Mouse (Mus musculus) adrenal gland, postnatal 14 days (tissue): ENCODE measurements at regions not wholly inside any gene's neighbourhood (a gene's known extent, or its start where the extent isn't known, plus 50 kb on each side); places are given as distances from the start of the nearest gene placed in this dataset.
"Not testable (repeated sequence)": the region's sequence is repeated elsewhere in the genome, so short reads cannot be mapped to it uniquely, and the experiment has no call there.

Experiments used
- DNase-seq: peaks from one replicate; pipeline ENCODE4 v3.0.0; 2021; ENCODE audit warnings: mixed read lengths

DNA sequence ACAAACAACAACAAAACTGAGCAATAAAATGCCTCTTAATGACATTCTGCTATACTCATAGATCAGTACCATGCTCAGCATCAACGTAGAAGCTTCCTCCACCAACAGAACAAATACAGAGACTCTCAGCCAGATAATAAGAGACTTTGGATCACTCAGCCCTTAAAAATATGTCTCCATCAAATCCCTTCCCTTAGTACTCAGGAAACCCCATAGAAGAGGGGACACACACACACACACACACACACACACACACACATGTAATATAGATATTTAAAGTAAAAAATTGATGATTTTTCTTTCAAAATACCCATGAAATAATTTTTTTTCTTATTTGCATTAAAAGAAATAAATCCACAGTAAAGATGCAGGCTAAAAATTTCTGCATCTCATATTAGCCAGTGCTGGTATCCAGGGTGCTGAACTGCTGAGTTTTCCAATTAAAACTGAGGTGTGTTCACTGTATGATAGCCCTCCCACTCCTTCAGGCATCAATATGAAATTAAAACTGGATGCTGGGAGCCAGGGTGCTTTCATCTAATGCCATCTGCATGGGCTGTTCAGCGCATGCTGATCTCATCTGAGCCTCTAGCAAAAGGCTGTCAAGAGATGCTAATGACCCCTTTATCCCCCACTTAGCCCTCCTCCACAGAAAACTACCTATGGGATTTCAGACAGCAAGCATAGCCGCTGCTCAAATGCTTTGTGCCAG lies 321.0 kb downstream of the Tm4sf1 start:
- DNase-seq: no peak

GRCm38 (mm10) chr3:56966008-56966407 lies 335.8 kb downstream of the Tm4sf1 start:
- DNase-seq: no peak

DNA sequence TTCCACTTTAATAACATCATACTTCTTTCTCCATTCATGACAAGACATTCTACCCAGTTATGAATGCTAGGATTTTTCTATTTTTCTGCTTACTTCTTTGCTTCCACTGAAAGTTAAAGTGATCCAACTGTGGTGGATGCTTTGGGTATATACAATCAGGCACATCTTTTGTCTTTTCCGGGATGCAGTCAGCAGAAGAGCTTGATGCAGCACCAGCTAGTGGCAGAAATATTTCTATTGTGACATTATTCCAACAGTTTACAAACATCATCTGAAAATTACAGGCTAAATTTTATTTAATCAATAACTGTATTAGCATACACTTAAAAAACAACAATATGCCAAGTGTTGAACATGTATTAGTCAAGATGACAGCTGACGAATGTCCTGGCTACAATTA lies 336.3 kb downstream of the Tm4sf1 start:
- no peak for DNase-seq

DNA sequence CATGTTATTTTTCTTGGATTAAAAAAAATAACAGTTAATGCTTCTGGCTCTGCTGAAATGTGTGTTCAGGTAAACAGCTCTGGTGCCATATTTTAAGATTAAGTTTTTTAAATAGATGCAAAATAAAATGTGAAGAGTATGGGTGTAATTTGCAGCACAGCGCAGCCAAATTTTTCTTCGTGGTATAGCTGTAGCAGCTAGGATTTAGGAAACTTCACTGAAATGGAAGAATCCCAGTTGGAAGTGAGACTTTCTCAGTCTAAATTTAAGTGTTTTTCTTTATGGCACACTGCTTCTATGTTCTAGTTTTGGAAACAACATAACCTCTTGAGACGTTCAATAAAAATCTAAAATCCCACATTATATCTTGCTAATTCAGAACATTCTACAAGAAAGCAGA lies 337.6 kb downstream of the Tm4sf1 start:
- DNase-seq: no peak

- no peak for DNase-seq
These were observed 338.5 kb downstream of the Tm4sf1 start for GRCm38 (mm10) chr3:56963251-56963650.

GRCm38 (mm10) chr3:56962248-56963013 lies 339.4 kb downstream of the Tm4sf1 start:
- peak; percentile 46 for DNase-seq

DNA sequence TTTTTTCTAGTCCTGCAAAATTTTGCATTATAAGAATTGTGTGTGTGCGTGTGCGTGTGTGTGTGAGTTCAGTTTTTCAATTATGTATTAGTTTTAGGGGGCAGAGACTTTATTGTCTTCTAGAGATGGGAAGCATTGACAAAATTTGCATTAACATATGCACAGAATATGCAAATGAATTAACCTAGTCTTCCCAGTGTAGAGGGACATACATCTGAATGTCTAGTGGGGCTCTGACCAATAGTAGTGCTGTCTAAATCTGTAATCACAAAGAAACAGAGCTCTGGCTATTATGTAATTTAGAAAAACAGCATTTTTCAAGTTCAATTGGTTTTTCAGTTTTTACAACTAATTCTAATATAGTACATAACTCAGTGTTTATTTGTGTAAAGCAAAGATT lies 344.8 kb downstream of the Tm4sf1 start:
- DNase-seq: no peak

GRCm38 (mm10) chr3:56955799-56956121 lies 346.0 kb downstream of the Tm4sf1 start:
- DNase-seq: no peak

- no peak for DNase-seq
These were observed 346.5 kb downstream of the Tm4sf1 start for GRCm38 (mm10) chr3:56955098-56955798.

GRCm38 (mm10) chr3:56942557-56942956 lies 359.2 kb downstream of the Tm4sf1 start:
- not testable (repeated sequence) for DNase-seq

- not testable (repeated sequence) for DNase-seq
These were observed 372.8 kb downstream of the Tm4sf1 start for GRCm38 (mm10) chr3:56928940-56929339.

- DNase-seq: no peak
These were observed 403.3 kb downstream of the Tm4sf1 start for GRCm38 (mm10) chr3:56898491-56898890.

- DNase-seq: no peak
These were observed 424.7 kb downstream of the Tm4sf1 start for GRCm38 (mm10) chr3:56877062-56877461.

- DNase-seq: no peak
These were observed 438.2 kb downstream of the Tm4sf1 start for GRCm38 (mm10) chr3:56863591-56863990.

GRCm38 (mm10) chr3:56859841-56860240 lies 441.9 kb downstream of the Tm4sf1 start:
- no peak for DNase-seq

- DNase-seq: no peak
These were observed 456.4 kb downstream of the Tm4sf1 start for GRCm38 (mm10) chr3:56845462-56845770.

GRCm38 (mm10) chr3:56844681-56845461 lies 456.9 kb downstream of the Tm4sf1 start:
- no peak for DNase-seq

DNA sequence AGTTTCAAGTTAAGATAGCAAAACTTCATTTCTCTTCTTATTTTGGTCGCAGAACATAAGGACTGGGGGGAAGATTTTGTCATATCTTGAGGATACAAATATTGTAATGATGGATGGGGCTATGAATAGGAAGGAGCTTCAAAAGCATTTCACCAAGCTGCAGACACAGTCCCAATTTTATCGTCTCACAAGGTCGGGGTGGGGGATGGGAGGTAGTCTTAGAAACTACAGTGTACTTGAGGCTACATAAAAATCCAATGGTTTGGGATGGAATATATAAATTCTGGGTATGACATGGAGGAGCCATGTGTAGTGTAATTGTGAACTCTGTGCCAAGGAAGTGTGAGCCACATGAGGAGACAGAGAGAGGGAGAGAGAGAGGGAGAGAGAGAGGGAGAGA lies 464.6 kb downstream of the Tm4sf1 start:
- no peak for DNase-seq

GRCm38 (mm10) chr3:56830315-56831097 lies 471.3 kb downstream of the Tm4sf1 start:
- no peak for DNase-seq

- no peak for DNase-seq
These were observed 477.6 kb downstream of the Tm4sf1 start for GRCm38 (mm10) chr3:56824157-56824556.

DNA sequence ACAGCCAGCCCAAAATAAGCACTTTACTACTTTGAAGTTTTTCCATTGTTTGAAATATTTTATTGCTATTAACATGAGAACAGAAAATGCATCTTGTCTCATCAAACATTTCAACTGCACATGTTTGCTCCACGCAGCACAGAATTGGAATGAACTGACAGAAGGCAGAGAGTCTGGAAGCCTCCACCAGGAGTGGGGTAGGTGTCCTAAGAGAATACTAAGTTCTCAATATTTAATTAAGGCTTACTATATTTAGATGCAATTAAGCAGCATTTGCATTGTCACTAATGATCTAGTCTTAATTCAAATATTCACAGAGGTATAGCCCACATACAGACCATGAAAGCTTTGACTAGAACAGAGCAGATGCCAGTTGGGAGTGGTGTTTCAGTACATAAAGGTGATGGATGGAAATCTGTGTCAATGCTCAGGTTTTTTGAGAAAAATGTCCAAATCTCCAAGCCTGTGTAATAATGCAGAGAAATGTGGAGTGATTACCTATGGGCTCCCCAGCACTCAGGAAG lies 491.2 kb downstream of the Tm4sf1 start:
- DNase-seq: no peak

DNA sequence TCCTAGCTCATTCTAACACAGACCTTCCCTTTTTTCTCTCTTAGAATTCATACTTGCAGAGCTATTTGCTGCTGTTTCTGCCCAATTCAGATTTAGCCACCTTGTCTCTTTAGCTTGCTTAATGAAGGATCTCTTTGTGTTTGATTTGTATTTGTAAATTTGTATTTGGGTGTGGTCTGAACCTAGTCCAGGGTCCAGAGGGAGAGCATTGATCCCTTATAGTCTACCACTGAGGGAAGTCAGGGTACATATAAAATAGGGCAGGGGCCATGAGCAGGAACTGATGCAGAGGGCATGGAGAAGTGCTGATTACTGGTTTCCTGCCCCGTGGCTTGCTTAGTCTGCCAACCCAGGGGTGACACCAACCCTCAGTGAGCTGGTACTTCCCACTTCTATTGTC lies 508.7 kb downstream of the Tm4sf1 start:
- no peak for DNase-seq
